Mouse (Mus musculus) urinary bladder, postnatal 14 days (tissue): ENCODE measurements around the gene Ssc5d.
A peak's percentile ranks its signal among the peaks of the same experiment; 100 is the strongest.

ENCODE experiments used
- DNase-seq: peaks from one replicate; pipeline ENCODE4 v3.0.0; 2021; ENCODE audit warnings: low spot score

Gene Ssc5d

DNA sequence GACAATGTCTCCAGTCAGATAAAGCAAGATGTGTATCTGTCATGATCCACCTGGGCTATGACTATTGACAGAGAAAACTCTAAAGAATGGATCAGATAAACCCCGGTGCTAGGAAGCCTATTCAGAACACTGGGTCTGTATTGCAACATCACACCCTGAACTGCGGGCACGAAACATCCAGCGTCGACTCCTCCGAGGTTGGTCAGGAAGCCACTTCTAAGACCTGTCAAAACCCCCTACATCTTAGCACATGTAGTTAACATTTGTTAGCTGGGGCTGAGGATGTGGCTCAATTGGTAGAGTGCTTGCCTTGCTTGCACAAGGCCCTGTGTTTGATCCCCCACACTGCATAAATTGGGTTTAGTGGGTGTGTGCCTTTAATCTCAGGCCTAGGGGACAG is 22.8 kb downstream of the Ssc5d start:
- DNase-seq, result no peak

DNA sequence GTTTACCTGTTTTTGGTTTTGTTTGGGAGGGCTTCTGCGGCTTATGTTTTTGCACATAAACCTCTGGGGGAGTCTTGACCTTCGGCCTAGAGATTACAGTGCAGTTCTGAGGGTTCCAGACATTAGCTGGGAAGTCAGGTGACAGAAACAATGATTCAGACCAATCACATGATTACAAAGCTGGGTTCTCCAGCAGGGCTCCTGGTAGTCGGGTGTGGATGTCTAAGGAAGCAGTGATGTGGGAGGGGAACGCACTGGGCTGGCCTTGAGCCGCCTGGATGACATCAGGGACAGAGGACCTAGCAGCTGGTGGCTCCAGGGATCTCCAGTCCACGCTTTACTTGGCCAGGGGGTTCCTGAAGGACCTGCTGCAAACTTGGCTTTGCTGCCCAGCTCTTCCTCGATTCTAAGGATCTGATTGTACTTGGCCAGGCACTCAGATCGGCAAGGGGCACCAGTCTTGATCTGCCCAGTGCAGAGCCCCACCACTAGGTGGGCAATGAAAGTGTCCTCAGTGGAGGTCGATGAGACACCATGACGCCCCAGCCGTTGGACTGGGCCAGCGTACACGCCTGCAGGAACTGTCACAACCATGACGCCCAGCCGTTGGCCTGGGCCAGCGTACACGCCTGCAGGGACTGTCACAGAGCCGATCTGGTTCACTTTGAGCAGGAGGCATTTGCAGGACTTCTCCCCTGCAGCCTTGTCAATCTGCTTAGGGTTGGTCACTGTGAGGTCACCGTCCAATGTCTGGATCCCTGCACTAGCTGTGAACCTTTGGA is 25.2 kb downstream of the Ssc5d start:
- DNase-seq, result no peak

DNA sequence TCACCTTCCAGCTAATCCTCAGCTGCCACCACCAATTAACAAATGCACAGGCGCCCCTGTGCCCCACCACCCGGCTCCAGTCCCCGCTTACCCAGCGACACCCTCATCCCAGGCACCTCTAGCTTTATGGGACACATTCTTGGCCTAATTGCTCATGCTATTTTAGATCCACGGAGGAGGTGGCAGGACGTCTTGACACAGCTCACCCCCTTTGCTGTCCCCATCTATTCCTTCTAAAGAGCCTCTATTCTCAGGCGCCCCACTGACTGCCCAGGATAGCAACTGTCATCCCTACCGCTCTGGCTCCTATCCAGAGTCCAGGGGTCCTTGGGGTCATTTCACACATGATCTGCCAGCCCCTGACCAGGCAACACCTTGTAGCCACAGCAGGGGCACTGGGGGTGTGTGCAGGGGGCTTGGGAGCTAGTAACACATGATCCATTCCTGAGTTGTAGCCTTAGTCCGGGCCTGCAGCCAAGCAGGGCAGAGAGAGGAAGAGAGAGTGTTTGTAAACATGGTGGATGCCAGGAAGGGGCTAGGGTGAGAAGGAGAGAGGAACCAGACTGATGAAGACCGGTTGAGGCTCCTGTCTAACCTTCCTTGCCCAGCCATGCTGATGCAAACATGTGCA is 28.3 kb downstream of the Ssc5d start:
- no peak for DNase-seq

DNA sequence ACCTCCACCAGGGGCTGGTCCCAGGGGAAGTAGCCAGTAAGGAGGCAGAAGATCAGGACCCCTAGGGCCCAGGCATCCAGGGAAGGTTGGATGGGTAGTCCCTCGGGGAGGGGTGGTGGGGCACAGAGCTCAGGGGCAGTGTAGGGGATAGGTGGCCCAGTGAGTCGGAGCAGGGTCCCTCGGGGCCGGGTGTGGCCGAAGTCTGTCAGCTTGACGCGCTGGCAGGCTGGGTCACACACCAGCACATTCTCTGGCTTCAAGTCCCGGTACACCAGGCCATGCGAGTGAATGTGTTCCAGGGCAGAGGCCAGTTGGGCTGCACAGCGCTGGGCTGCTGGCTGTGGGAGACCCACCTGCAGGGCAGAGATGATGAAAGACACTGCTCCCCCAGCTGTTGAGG is 31.8 kb downstream of the Ssc5d start:
- no peak for DNase-seq

DNA sequence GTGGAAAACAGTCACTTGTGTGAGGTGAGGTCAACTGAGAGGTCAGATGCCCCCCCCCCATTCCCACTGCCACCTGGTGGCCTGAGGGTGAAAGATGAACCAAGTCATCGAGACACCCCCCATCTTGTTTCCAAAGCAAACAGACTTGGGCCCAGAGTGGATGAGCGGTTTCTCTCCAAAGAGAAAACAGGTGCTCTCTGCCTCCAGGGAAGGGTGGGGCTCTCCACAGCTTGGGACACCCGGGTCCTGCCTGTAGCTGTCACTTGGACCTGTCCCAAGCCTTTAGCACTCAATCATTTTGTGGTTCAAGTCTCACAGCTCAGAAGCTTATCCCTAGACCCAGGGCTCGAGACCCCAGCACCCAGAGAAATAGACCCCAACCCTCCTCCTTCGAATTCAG is 37.9 kb downstream of the Ssc5d start:
- no peak for DNase-seq

DNA sequence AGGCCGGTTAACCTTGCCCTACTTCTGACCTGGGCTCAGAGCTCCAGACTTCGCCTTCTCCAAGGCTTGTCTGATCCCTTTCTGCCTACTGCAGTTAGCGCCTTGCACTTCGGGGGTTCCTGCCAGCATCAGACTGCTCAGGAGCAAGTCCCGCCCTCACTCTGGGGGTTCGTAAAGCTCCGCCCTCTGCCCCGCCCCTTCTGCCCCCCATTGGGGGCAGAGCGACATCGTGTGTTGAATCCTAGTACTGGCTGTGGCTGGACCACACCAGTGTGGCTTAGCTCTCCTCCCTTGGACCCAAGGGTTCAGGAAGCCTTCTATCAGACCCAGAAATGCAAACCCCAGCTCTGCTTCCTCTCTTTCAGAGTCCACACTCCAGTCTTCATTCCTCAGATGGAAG is 38.7 kb downstream of the Ssc5d start, which contains the start of gene Sbk2:
TSS of gene Sbk2 (minus strand) at position 135 of the 400 bp plus-strand sequence.
- DNase-seq, result peak; percentile 82

DNA sequence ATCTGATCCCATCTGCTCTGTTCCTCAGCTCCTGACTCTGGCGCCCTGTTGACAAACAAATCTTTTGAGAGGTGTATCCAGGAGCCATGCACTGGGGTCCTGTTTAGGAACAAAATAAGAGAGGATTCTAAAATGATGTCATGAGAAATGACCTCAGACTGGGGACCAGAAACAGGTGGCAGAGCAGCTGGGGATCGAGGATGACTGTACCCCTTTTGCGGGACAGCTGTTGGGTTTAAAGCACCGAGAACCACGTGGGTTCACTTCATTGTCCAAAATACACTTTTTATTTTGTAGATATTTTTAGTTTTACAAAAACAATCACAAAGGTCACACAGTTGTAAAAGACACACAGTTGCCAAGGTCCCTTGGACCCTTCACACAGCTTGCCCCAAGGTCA is 39.4 kb downstream of the Ssc5d start:
- DNase-seq, result no peak

DNA sequence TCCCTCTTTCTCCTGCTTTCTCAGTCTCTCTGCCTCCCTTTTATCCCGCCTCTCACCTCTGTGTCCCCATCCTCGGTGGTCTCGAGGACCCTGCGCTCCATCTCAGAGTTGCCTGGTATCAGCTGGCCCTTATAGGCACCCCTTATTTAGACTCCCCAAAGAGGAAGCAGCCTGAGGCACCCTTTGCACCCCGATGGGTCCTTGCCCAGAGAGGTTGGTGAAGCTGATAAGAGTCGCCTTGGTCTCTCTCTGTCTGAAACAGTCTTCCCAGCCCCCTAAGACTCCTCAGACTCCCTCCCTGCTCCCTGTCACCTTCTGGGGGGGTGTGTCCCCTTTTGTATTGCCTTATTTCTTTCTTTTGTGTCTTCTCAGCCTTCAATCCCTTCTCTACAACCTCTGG is 45.5 kb downstream of the Ssc5d start, which contains the start of gene Sbk3:
TSS of gene Sbk3 (minus strand) at position 101 of the 400 bp plus-strand sequence.
- no peak for DNase-seq

DNA sequence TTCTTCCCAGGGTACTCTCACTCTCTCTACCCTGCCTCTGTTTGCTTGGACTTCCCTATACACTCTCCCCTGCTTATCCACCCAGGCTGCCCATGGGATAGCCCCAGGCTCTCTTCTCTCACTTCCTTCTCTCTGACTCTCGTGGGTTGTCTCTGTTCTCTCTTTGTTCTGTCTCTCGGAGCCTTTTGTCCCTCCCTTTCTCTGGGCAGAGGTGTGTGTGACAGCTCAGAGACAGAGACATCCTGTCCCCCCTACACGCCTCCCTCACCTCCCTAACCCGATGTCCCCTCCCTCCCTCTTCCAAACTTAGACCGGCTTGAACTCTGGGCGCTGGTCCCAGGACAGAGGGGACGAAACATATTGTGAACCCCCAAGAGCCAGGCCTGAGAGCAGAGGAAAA is 46.1 kb downstream of the Ssc5d start:
- no peak for DNase-seq

DNA sequence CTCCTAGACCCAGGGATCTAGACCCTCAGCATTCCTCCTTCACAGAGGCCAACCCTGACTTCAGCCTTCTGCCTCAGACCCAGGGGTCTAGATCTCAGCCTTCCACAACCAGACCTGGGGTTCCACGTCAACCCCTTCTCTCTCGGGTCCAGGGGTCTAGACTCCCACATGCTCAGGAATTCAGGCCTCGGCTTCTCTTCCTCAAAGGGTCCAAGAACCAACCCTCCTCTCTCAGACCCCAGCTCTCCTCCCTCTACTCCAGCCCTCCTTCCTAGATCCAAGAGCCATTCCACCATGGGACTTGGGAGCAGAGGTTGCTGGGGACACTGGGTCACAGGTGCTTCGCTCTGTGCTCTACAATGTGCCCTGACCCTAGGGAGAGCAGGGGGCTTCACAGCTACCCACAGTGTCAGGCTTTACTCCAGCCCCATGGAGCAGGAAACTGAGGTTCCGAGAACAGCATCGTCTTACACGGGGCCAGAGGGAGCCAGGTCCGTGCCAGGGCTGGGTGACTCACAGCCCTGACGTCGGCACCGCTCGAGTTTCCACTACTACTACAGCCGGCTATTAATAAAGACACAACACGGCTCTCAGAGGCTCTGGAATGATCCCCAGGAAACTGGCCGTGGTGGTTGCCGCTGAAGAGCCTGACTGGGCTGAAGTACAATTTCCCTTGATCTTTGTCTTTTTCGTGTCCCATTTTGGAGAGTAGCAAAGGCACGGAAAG is 46.9 kb downstream of the Ssc5d start:
- DNase-seq, result peak; percentile 51

DNA sequence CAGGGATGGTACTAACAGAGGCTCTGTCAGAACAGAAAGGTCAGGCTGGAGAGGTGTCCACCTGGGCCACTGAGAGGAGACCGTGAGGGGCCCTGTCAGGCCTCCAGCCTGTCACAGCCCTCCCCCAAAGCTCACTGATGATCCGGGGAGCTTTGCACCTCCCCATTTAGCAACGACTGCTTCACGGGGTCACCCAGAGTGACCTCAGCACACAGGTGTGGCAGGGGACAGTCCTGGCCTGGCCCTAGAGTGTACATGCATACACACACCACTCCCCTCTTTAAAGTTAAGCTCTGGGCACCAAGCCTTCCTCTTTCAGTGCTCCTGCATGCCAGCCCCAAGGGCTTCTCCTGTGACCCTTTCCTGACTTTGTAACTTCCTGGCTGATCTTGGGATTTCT is 49.9 kb downstream of the Ssc5d start:
- DNase-seq, result no peak

DNA sequence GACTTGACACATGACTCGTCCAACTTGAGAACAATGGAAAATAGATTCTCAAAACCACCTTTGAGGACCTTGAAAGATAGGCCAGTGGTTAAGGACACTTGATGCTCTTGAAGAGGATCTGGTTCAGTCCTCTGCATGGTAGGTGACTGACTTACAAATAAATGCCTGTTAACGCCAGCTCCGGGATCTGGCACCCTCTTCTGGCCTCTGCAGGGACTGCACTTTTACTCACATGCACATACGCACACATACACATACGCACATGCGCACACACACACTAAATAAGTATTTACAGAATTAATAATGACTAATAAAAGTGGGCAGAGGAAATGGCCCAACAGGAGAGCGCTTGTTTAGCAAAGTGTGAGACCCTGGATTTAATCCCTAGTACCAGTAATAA is 51.2 kb downstream of the Ssc5d start:
- no peak for DNase-seq

DNA sequence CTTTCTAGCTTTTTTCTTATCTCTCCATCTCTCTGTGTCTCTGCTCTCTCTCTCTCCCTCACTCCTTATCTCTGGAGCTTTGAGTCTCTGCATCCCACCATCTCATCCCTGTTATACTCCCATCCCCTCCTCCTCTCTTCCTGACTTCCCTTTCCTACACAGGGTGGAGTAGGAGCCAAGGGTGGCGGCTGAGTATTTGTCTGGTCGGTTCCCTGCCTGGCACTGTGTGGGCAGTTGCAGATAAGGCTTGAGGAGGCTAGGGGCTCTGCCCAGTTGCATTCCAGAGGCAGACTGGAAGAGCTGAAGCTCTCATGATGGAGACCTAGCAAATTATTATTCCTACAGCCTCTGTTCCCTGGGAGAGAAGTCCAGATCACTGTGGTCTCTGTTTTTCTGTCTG is 62.7 kb downstream of the Ssc5d start:
- DNase-seq, result no peak

DNA sequence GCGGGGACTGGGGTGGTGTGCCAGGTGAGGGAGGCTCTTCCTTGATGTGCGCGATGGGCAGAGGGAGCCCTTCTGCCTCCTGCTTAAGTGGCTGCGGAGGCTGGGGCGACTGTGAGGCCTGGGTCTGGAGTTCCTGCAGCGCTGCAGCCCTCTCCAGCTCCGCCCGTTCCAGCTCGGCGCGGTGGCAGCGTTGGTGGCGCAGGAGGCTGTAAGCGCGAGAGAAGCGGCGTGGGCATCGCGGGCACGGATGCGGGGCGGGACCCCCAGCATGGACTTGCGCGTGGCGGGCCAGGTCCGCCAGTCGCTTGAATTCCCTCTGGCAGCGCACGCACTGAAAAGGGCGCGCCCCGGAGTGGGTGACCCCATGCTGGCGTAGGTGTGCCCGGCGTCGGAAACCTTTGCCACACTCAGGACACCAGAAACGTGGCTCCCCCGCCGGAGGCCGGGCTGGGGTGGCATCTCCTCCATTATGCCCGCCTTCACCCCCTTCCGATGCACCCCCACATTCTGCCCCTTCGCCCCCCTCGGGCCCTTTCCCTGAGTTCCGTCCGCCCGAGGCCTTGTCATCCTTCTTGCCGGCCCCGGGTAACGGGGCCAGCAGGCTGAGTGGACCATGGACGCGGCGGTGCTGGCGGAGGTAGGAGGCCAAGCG is 67.9 kb downstream of the Ssc5d start:
- DNase-seq, result no peak

DNA sequence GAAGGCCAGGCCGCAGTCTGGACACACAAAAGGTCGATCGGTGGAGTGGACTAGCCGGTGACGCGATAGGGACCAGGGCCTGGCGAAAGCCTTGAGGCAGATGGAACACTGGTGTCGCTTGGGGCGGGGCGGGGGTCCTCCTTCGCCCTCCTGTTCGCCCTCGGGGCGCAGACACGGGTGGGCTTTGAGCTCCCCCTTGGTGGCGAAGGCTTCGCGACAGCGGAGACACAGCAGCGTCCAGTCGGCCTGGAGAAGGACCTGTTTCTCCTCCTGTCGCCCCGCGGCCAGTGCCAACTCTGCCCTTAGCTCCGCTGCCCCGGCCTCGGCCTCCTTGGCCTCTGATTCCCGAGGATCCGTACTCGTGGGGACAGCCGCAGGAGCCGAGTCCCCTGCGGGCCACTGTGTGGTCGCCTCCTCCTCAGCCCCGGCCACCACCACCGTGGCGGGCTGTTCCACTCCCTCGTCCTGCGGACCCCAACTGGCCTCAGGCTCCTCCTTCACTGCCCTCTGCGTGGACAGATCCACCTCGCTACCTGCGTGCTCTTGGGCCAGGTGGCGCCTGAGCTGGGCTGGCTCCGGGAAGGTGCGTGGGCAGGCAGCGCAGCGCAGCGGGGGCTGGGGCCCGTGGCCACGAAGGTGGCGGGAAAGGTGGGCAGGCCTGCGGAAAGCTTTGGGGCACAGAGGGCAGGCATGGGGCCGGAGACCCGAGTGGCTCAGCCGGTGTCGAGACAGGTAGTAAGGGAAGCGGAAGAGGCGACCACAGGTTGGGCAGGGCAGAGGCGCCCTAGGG is 68.6 kb downstream of the Ssc5d start:
- no peak for DNase-seq
